Mouse (Mus musculus): Measurements from ENCODE around the gene Lgsn.

Gene Lgsn

DNA sequence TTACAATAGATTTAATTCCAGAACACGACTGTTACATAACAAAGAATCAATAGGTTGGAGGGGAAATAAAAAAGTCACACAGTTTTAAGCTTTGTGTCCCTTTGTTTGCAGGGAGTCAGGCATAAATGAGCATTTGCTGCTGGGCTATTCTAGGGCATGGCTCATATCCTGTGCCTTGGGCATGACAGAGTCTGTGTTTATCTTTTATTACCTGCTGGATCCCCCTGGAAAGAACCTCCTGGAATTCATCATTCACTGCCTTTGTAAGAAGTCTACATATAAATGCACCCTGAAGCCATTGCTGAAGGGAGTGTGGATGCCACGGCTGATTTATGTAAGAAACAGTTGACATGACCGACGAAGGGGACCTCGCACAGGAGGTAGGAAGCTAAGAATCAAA lies at the start of gene Lgsn:
Lgsn (plus strand) TSS at position 301 of the 400 bp plus-strand sequence.
- no peak for DNase-seq (ENCODE audit: low spot score in 2 of 2)

DNA sequence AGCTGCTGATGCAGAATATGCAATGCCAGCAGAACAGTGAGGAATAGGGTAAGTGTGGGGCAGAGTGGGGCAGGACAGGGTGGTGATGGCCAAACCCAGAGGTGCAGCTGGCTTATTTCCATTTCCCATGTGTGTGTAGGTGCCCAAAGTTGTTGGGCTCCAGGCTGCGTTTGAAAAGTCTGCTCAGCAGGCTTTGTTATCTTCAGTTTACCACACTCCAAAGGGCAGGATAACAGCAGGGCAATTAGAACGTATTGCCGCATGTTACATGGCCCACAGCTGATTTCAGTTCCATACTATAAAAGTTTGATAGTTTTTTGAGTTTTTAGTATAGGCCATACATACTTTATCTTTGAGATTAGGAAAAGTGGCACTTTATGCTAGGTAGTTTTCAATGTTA lies 37.8 kb upstream of the Lgsn start:
- DNase-seq (ENCODE audit: low spot score in 2 of 2), result no peak

DNA sequence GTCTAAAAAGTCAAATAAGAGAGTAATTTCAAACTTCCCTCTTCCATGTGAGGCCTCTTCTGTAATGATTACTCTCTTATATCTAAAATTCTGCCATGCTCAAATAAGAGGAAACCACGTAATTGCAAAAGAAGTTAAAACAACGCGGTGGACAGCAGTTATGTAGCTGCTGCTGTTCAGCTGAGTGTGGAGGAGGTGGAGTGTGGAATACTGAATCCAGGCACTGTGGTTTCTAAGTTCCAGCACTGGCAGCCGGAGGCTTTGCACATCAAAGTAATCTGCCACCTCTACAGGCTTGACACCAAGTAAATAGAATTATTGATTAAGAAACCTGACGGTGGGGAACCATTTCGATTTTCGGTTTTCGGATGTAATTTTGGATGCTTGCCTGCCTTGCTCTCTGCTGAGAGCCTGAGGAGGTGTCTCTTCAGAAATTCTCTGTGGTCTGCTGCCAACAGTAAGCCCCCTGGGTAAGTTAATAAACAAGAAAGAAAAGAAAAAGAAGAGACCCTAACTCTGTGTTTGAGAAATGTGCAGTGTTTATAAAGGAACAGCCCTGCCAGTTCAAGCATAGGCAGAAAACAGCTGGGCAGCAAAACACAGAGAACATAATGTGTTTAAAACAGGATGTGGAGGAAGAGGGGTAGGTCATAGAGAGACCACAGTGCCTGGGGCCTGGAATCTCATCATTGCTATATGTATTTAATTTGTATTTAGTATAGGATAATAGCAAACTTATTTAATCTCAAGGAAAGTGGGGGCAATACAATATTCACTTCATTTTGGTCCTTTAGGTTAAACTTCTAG lies 33.7 kb upstream of the Lgsn start:
- DNase-seq (ENCODE audit: low spot score in 2 of 2), result no peak

GRCm38 (mm10) chr1:31143571-31143970 lies 32.6 kb upstream of the Lgsn start:
- DNase-seq (ENCODE audit: low spot score in 2 of 2), result no peak

DNA sequence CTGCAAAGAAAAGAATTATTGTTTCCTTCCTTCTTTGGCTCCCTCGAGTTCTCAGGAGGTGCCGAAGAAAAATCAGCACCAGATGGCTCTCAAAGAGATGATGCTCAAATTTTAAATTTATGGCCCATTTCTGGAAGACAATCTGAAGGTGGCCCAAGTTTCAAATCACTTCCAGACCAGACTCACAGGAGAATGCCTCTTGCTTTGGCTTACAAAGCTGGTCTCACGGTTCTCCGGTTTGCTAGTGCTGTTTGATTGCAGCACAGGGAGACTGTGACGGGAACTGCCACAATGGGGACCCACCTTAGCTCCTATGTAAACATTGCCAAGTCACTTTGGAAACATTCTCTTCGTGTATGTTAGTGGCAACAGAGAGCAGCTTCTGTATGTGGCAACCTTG lies 26.5 kb upstream of the Lgsn start:
- DNase-seq (ENCODE audit: low spot score in 2 of 2), result no peak

DNA sequence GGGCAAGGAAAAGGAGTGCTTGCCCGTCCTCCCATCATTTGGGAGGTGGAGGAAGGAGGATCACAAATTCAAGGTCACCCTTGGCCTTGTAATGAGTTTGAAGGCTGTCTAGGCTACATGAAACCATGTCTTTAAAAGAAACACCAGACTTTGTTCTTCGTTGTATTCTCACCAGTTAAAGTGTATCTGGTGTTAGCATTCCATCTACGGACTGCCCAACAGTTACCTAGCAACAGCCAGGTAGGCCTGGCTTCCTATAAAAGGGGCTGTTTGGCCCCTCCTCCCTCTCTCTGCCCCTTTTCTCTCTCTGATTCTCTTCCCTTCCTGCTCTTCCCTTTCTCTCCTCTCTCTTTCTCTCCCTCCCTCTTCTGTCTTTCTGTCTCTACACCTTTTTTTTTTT lies 25.7 kb upstream of the Lgsn start:
- DNase-seq (ENCODE audit: low spot score in 2 of 2), result no peak

DNA sequence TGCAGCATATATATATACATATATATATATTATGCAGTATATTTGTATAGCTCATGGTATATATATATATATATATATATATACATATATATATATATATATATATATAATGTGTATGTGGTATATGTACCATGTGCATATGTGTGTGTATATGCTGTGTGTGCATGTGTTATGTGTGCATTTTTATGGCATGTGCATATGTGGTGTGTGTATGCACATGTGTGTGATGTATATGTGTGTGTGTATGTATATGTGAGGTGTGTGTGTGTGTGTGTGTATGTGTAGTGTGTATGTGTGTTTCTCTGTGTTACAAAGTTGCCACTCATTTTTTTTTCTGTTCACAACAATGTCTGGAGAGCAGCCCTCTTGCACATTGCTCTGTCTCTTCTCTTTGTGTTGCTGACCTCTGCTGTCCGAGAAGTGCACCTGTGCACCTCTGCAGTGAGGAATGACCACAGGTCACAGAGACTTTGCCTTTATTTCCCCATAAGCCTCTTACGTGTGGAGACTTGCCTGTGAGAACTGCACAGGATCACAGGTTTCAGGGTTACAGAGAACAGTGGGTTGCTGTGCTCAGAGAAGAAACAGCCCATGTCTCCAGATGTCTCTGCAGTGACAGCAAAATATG lies 23.3 kb upstream of the Lgsn start:
- DNase-seq (ENCODE audit: low spot score in 2 of 2), result no peak

- DNase-seq (ENCODE audit: low spot score in 2 of 2), result peak in 1 of 2 experiments; percentile 2
Measured at GRCm38 (mm10) chr1:31153793-31154349, 22.3 kb upstream of the Lgsn start.

DNA sequence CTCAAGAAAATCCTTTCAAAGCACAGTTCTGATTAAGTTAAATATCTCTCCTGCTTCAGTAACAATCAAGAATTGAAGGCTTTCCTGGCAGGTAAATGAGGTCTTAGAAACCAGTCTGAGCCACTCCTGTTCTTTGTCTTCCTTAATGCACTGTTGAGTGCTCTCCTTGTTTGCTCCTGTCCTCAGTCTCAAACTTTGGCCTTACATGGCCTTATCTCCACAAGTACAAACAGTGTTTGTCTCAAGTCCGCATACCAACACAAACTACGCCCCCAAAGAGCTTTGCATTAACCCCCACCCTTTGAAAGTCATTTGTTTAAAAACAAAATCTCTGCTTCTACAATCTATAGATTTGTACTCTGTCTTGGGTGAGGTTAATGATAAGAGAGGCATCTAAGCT lies 20.0 kb upstream of the Lgsn start:
- DNase-seq (ENCODE audit: low spot score in 2 of 2), result no peak

DNA sequence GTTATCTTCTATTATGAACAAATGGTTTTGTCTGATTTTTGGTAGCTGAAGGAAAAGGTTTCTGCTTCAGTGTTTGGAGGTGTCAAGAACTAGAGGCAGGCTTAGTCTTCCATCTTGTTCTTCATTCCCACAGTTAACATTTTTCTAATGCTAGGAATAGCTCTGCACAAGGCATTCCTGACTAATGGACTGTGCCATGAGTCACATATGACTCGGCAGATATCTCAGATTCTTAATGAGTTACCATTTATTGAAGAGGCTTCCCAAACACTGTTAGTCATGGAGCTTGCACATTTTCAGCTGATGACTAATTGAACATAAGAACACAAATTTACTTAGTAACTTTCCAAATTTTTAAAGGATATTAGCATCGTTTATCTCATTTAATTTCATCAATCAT lies 19.3 kb upstream of the Lgsn start:
- DNase-seq (ENCODE audit: low spot score in 2 of 2), result no peak

DNA sequence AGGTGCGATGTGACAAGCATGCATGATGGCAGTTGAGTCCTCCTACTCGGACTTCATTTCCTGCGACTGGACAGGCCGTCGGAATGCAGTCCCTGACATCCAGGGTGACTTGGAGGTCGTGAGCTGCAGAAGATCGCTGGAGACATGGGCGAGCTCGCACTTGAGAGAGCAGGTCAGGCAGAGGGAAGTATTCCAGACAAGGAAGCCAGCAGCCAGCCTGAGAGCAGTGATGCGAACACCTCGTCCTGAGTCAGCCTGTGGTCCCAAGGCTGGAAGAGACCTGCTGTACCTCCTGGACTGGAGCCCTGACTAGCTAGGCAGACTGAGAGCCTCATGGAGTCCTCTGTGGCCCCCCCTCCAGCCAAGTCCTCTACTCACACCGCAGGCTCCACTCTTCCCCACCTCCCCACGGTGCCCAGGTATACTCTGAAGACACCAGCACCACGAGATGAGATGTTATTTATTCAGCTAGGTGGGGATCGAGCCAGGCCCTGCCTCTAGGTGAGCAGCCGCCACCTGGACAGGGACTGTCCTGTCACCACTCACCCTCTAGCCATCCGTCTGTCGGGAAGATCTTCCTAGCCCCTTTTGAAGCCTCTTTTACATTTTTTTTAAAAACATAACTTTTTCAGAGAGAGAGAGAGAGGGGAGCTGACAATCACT lies 11.5 kb upstream of the Lgsn start:
- DNase-seq (ENCODE audit: low spot score in 2 of 2), result no peak

DNA sequence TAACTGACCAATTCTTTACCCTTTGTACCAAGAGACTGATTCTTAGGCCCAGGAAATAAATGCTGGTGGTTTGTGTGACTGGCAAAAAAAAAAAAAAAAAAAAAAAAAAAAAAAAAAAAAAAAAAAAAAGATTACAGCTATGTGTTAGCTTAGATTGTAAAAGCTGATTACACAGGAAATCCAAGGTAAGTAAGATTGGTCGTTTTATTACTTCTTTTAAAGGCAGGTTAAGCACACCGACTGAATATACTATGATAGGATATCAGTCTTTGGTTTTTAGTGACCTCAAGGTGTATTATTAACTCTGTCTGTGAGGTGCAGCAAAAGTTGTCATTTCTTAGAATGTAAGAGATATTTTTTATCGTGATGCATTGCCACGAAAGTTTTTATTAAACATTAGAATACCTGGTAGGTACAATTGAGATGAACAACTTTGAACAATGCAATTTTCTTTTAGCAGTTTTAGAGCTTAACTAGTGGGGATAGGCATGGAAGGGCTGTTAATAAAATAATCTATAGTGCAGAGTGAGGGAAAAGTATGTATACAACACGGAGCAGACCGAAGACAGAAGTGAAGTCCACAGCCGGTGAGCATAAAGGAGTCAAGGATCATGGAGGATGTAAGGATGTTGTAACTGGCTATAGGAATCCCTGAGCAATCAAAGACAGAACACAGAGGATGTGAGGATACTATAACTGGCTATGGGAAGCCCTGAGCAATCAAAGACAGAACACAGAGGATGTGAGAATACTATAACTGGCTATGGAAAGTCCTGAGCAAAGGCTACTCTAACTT lies 10.7 kb upstream of the Lgsn start:
- DNase-seq (ENCODE audit: low spot score in 2 of 2), result no peak

DNA sequence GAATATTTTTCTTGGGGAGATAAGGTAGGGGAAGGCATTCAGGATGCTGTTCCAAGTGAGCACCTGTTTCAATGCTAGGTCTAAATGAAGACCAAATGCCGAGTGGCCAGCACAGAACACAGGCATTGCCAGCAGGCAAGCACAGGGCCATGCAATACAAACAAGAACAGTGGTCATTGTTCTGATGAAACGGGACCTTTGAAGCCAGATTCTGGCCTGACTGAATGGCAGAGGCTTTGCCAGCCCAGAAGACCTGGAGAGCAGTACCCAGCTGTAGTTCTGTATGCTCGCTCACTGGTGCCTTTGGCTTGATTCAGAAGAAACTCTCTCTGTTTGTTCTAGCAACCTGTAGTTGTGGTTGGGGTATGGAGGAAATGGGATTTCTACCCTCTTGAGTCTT lies 800 bp upstream of the Lgsn start:
- no peak for DNase-seq (ENCODE audit: low spot score in 2 of 2)

DNA sequence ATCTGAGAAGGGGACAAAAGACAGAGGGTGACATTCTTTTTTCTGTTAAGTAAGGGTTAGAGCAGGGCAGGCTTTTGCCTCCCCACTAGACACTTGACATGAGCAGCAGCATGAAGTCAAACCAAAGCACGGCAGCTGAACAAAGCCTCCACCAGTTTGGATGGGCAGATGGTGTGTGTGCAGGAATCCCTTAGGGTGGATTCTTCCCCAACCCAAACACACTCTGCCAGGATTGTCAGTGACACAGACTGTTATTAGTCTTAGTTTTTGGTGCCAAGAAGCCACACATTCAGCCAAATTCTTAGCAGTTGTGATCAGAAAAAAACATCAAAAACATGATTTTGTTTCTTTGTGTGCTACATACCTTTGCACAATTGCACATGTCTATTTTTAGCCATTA lies 2.1 kb downstream of the Lgsn start:
- DNase-seq (ENCODE audit: low spot score in 2 of 2), result no peak

DNA sequence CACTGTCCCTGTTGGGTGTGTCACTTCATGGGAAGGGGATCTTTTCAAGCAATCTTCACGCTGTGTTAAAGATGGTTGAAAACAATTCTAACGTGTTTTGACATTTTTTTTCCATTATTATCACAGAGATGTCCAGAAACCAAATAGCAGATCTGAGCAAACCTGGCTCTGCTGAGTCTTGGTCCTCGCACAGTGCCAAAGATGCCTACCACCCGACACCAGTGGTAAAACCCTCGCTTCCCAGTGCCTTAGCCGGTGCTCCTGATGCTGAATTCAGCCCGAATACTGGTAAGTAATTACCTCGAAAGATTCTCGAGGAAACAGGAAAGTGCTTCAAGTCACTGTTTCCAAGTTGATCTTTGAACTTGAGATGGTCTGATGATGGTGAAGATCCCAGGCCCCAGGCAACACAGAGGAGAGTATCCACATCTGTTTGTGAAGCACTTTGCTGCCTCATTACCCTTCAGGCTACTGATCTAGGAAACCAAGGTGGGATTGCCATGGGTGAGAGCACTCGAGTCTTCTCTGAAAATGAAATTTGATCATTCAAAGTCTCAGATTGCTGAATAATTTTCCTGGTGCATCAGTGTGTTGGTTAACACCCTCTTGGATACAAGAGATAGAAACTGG lies 14.2 kb downstream of the Lgsn start:
- DNase-seq (ENCODE audit: low spot score in 2 of 2), result no peak

DNA sequence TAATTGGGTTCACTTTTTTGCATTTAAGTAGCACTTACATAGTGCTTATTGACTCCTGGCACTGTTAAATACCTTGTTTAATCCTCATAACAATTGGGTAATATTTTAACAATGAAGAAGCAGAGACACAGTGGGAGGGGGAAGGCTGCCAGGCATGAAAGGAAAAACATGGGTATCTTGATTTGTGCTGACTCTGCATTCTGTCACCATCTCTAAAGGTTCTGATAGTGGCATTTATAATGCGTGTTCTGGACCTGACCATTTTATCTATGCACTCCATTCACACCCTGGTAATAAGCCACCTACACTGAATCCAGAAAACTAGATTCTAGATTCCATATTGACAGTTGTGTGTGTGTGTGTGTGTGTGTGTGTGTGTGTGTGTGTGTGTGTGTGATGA lies 19.4 kb downstream of the Lgsn start:
- no peak for DNase-seq (ENCODE audit: low spot score in 2 of 2)

- no peak for DNase-seq (ENCODE audit: low spot score in 2 of 2)
Measured at GRCm38 (mm10) chr1:31196959-31197358, 20.8 kb downstream of the Lgsn start.

- DNase-seq (ENCODE audit: low spot score in 2 of 2), result no peak
Measured at GRCm38 (mm10) chr1:31203771-31204170, 27.6 kb downstream of the Lgsn start.

- DNase-seq (ENCODE audit: low spot score in 2 of 2), result no peak
Measured at GRCm38 (mm10) chr1:31205346-31205745, 29.1 kb downstream of the Lgsn start.

- peak in 1 of 2 experiments; percentile 2 for DNase-seq (ENCODE audit: low spot score in 2 of 2)
Measured at GRCm38 (mm10) chr1:31205770-31206169, 29.6 kb downstream of the Lgsn start.

- DNase-seq (ENCODE audit: low spot score in 2 of 2), result peak in 1 of 2 experiments; percentile 5
Measured at GRCm38 (mm10) chr1:31210144-31210543, 33.9 kb downstream of the Lgsn start.

All from spleen, postnatal 36 days (tissue).